Mouse (Mus musculus): Measurements from ENCODE around the gene Mogat2. TPM values are rescaled to one million over a fixed set of nuclear protein-coding genes. Genes with fewer than 3 reads are reported as not detected.

The Mogat2 gene
- polyA plus RNA-seq, 1 experiment from 2014 or later, result 0.95 TPM

Other genes starting within 250 kb of the Mogat2 start
- gene Uvrag, start 97.5 kb downstream of the Mogat2 start, polyA plus RNA-seq (2015; fragmentation: Nextera tagmentation; extraction: Ambion mirVana), result 16.3 and 17.3 TPM in 2 replicates
- 38.5 and 44.9 TPM in 2 replicates for gene Dgat2, start 55.9 kb downstream of the Mogat2 start, polyA plus RNA-seq (2015; fragmentation: Nextera tagmentation; extraction: Ambion mirVana)
- 2.2 and 2.8 TPM in 2 replicates for gene Map6, start 28.8 kb upstream of the Mogat2 start, polyA plus RNA-seq (2015; fragmentation: Nextera tagmentation; extraction: Ambion mirVana)
- gene Serpinh1, start 114.6 kb upstream of the Mogat2 start, polyA plus RNA-seq (2015; fragmentation: Nextera tagmentation; extraction: Ambion mirVana), result 1,129 and 1,149 TPM in 2 replicates
- 26.9 and 28.4 TPM in 2 replicates for gene Gdpd5, start 142.8 kb upstream of the Mogat2 start, polyA plus RNA-seq (2015; fragmentation: Nextera tagmentation; extraction: Ambion mirVana)
- gene Klhl35, start 227.4 kb upstream of the Mogat2 start, polyA plus RNA-seq (2015; fragmentation: Nextera tagmentation; extraction: Ambion mirVana), result 0.63 and 0.92 TPM in 2 replicates
- 471 and 474 TPM in 2 replicates for gene Rps3, start 245.1 kb upstream of the Mogat2 start, polyA plus RNA-seq (2015; fragmentation: Nextera tagmentation; extraction: Ambion mirVana)